Mouse (Mus musculus) MEL (cell line): ENCODE data around the gene Cpne2. TPM values are rescaled to one million over a fixed set of nuclear protein-coding genes. Genes with fewer than 3 reads are reported as not detected.

ENCODE experiments used
- DNase-seq: peaks from one replicate; pipeline ENCODE4 v3.0.0; 2011; ENCODE audit warnings: low read depth, low spot score
- H3K27ac ChIP-seq: 2 replicates; pipeline ENCODE4 v1.5.1; 2012; ENCODE audit warnings: low read depth, mild to moderate bottlenecking, control low read depth, low read length, moderate library complexity; ENCODE audit not compliant: control insufficient read depth
- H3K27me3 ChIP-seq, 2 experiments: fragments of 150-350 bp in 1 of 2; sonication (generic) in 1 of 2; 2 replicates each; pipeline ENCODE4 v1.6.1; 2012; ENCODE audit warnings: low read length in 2 of 2, mild to moderate bottlenecking in 2 of 2, improper control_type of control experiment in 1 of 2, moderate library complexity in 1 of 2; ENCODE audit not compliant: insufficient read depth in 2 of 2, control insufficient read depth in 1 of 2
- H3K36me3 ChIP-seq, 2 experiments: 2 replicates each; pipeline ENCODE4 v1.6.1; 2012 to 2014; ENCODE audit warnings: low read length in 2 of 2, improper control_type of control experiment in 1 of 2, inconsistent platforms in 1 of 2, mild to moderate bottlenecking in 1 of 2; ENCODE audit not compliant: insufficient read depth in 2 of 2, control insufficient read depth in 1 of 2
- H3K4me1 ChIP-seq, 2 experiments: fragments of 150-350 bp in 1 of 2; sonication (generic) in 1 of 2; 2 replicates each; pipeline ENCODE4 v1.6.1; 2012; ENCODE audit warnings: low read length in 2 of 2, improper control_type of control experiment in 1 of 2, mild to moderate bottlenecking in 1 of 2; ENCODE audit not compliant: insufficient read depth in 2 of 2, control insufficient read depth in 1 of 2
- H3K4me3 ChIP-seq, 2 experiments: fragments of 150-350 bp in 1 of 2; sonication (generic) in 1 of 2; 2 replicates each; pipeline ENCODE4 v1.5.1; 2012; ENCODE audit warnings: low read depth in 2 of 2, low read length in 2 of 2, mild to moderate bottlenecking in 2 of 2, moderate library complexity in 2 of 2, control low read depth in 1 of 2, improper control_type of control experiment in 1 of 2; ENCODE audit not compliant: control insufficient read depth in 1 of 2, insufficient read depth in 1 of 2
- H3K79me2 ChIP-seq: 2 replicates; pipeline ENCODE4 v1.6.1; 2012; ENCODE audit warnings: mild to moderate bottlenecking, low read length, moderate library complexity; ENCODE audit not compliant: control insufficient read depth, poor library complexity, insufficient read depth
- H3K9ac ChIP-seq: 2 replicates; pipeline ENCODE4 v1.6.1; 2012; ENCODE audit warnings: low read depth, mild to moderate bottlenecking, control low read depth, low read length, moderate library complexity; ENCODE audit not compliant: control insufficient read depth, poor library complexity, severe bottlenecking
- H3K9me3 ChIP-seq: fragments of 150-350 bp; sonication (generic); replicated peaks from 2 replicates; pipeline ENCODE4 v1.6.1; 2012; ENCODE audit warnings: mild to moderate bottlenecking, low read length, improper control_type of control experiment, moderate library complexity; ENCODE audit not compliant: insufficient read depth
- BHLHE40 ChIP-seq: IDR thresholded peaks from 2 replicates; pipeline ENCODE4 v1.6.1; 2012; ENCODE audit warnings: low read depth, mild to moderate bottlenecking, inconsistent platforms, low read length, improper control_type of control experiment, borderline replicate concordance
- CHD1 ChIP-seq: IDR thresholded peaks from 2 replicates; pipeline ENCODE4 v1.6.1; 2012; ENCODE audit warnings: low read depth, mild to moderate bottlenecking, inconsistent platforms, low read length, improper control_type of control experiment
- CTCF ChIP-seq, 3 experiments: IDR thresholded peaks in 2 of 3; conservative IDR thresholded peaks in 1 of 3; 2 replicates each; pipeline ENCODE4 v1.5.1; 2011 to 2012; ENCODE audit warnings: low read length in 3 of 3, low read depth in 2 of 3, mild to moderate bottlenecking in 2 of 3, improper control_type of control experiment in 1 of 3, inconsistent platforms in 1 of 3, mixed read lengths in 1 of 3, moderate library complexity in 1 of 3; ENCODE audit not compliant: control insufficient read depth in 1 of 3, insufficient read depth in 1 of 3, poor library complexity in 1 of 3, severe bottlenecking in 1 of 3
- E2F4 ChIP-seq: IDR thresholded peaks from 2 replicates; pipeline ENCODE4 v1.6.1; 2011; ENCODE audit warnings: low read depth, low read length, improper control_type of control experiment, borderline replicate concordance
- ELF1 ChIP-seq: IDR thresholded peaks from 2 replicates; pipeline ENCODE4 v1.6.1; 2014; ENCODE audit warnings: low read depth, mild to moderate bottlenecking, inconsistent platforms, low read length, improper control_type of control experiment, moderate library complexity
- EP300 ChIP-seq, 2 experiments: IDR thresholded peaks; 2 replicates each; pipeline ENCODE4 v1.6.1; 2011; ENCODE audit warnings: improper control_type of control experiment in 2 of 2, low read length in 2 of 2, low read depth in 1 of 2, mild to moderate bottlenecking in 1 of 2
- ETS1 ChIP-seq: IDR thresholded peaks from 2 replicates; pipeline ENCODE4 v1.6.1; 2012; ENCODE audit warnings: low read depth, mild to moderate bottlenecking, inconsistent platforms, low read length, improper control_type of control experiment, moderate library complexity
- HCFC1 ChIP-seq: IDR thresholded peaks from 2 replicates; pipeline ENCODE4 v1.6.1; 2012; ENCODE audit warnings: low read depth, mild to moderate bottlenecking, inconsistent platforms, low read length, improper control_type of control experiment, moderate library complexity
- JUND ChIP-seq: IDR thresholded peaks from 2 replicates; pipeline ENCODE4 v1.6.1; 2011; ENCODE audit warnings: low read depth, mild to moderate bottlenecking, improper control_type of control experiment, low read length
- KAT2A ChIP-seq: conservative IDR thresholded peaks from 2 replicates; pipeline ENCODE4 v1.6.1; 2012; ENCODE audit warnings: low read depth, low read length, improper control_type of control experiment, inconsistent platforms
- MAFK ChIP-seq: IDR thresholded peaks from 2 replicates; pipeline ENCODE4 v1.6.1; 2011; ENCODE audit warnings: low read depth, mild to moderate bottlenecking, low read length, improper control_type of control experiment, borderline replicate concordance
- MAX ChIP-seq: IDR thresholded peaks from 2 replicates; pipeline ENCODE4 v1.6.1; 2011; ENCODE audit warnings: low read length, improper control_type of control experiment
- MAZ ChIP-seq: IDR thresholded peaks from 2 replicates; pipeline ENCODE4 v1.6.1; 2012; ENCODE audit warnings: low read depth, mild to moderate bottlenecking, inconsistent platforms, low read length, improper control_type of control experiment
- MXI1 ChIP-seq: IDR thresholded peaks from 2 replicates; pipeline ENCODE4 v1.6.1; 2011; ENCODE audit warnings: mild to moderate bottlenecking, low read depth, low read length, improper control_type of control experiment
- NELFE ChIP-seq: IDR thresholded peaks from 2 replicates; pipeline ENCODE4 v1.6.1; 2011; ENCODE audit warnings: low read depth, low read length, improper control_type of control experiment
- NRF1 ChIP-seq: IDR thresholded peaks from 2 replicates; pipeline ENCODE4 v1.6.1; 2014; ENCODE audit warnings: low read depth, mild to moderate bottlenecking, inconsistent platforms, low read length, improper control_type of control experiment, moderate library complexity; ENCODE audit not compliant: poor library complexity, insufficient read depth, severe bottlenecking
- POLR2A ChIP-seq, 2 experiments: IDR thresholded peaks; 2 replicates each; pipeline ENCODE4 v1.6.1; 2011 to 2012; ENCODE audit warnings: low read length in 2 of 2, mild to moderate bottlenecking in 2 of 2, control low read depth in 1 of 2, improper control_type of control experiment in 1 of 2, low read depth in 1 of 2, moderate library complexity in 1 of 2; ENCODE audit not compliant: control insufficient read depth in 1 of 2, insufficient read depth in 1 of 2, poor library complexity in 1 of 2
- POLR2AphosphoS5 ChIP-seq: IDR thresholded peaks from 2 replicates; pipeline ENCODE4 v1.6.1; 2012; ENCODE audit warnings: low read depth, borderline replicate concordance, mild to moderate bottlenecking, inconsistent platforms, low read length, moderate library complexity, mixed read lengths
- RCOR1 ChIP-seq: IDR thresholded peaks from 2 replicates; pipeline ENCODE4 v1.6.1; 2012; ENCODE audit warnings: low read depth, mild to moderate bottlenecking, inconsistent platforms, low read length, improper control_type of control experiment
- SIN3A ChIP-seq: IDR thresholded peaks from 2 replicates; pipeline ENCODE4 v1.6.1; 2012; ENCODE audit warnings: low read length, improper control_type of control experiment, inconsistent platforms
- TAL1 ChIP-seq: IDR thresholded peaks from 2 replicates; pipeline ENCODE4 v1.6.1; 2012; ENCODE audit warnings: mild to moderate bottlenecking, inconsistent platforms, low read length, moderate library complexity, mixed read lengths
- TCF12 ChIP-seq: IDR thresholded peaks from 2 replicates; pipeline ENCODE4 v1.6.1; 2014; ENCODE audit warnings: low read depth, mild to moderate bottlenecking, inconsistent platforms, low read length, improper control_type of control experiment, moderate library complexity
- UBTF ChIP-seq: IDR thresholded peaks from 2 replicates; pipeline ENCODE4 v1.6.1; 2012; ENCODE audit warnings: low read depth, mild to moderate bottlenecking, inconsistent platforms, low read length, improper control_type of control experiment, moderate library complexity, borderline replicate concordance; ENCODE audit not compliant: insufficient read depth
- USF2 ChIP-seq, 2 experiments: IDR thresholded peaks; 2 replicates each; pipeline ENCODE4 v1.6.1; 2011 to 2012; ENCODE audit warnings: improper control_type of control experiment in 2 of 2, low read length in 2 of 2, borderline replicate concordance in 1 of 2, inconsistent platforms in 1 of 2, low read depth in 1 of 2, mild to moderate bottlenecking in 1 of 2; ENCODE audit not compliant: insufficient read depth in 1 of 2
- ZC3H11A ChIP-seq: IDR thresholded peaks from 2 replicates; pipeline ENCODE4 v1.6.1; 2012; ENCODE audit warnings: low read depth, mild to moderate bottlenecking, inconsistent platforms, low read length, improper control_type of control experiment
- ZKSCAN1 ChIP-seq: IDR thresholded peaks from 2 replicates; pipeline ENCODE4 v1.6.1; 2012; ENCODE audit warnings: low read depth, mild to moderate bottlenecking, inconsistent platforms, low read length, improper control_type of control experiment, moderate library complexity
- ZMIZ1 ChIP-seq: IDR thresholded peaks from 2 replicates; pipeline ENCODE4 v1.6.1; 2012; ENCODE audit warnings: low read depth, mild to moderate bottlenecking, inconsistent platforms, low read length, improper control_type of control experiment, moderate library complexity
- ZNF384 ChIP-seq: IDR thresholded peaks from 2 replicates; pipeline ENCODE4 v1.6.1; 2012; ENCODE audit warnings: low read depth, mild to moderate bottlenecking, inconsistent platforms, low read length, improper control_type of control experiment
- polyA plus RNA-seq, 2 experiments: library from polyadenylated mRNA; stranded (reverse) in 1 of 2; unstranded in 1 of 2; fragments of >175 nt in 1 of 2; fragments of >200 nt in 1 of 2; gene quantifications; 2 replicates each; pipeline versions ENCODE4 v1.2.1 to v1.2.4; 2012; ENCODE audit warnings: low replicate concordance in 2 of 2, low read depth in 1 of 2; ENCODE audit not compliant: insufficient read length in 2 of 2, insufficient read depth in 1 of 2, missing spikeins in 1 of 2
- total RNA-seq: library from RNA; depleted of rRNA; stranded (reverse); fragments of 300-350 nt; gene quantifications from 2 replicates; pipeline ENCODE4 v1.2.3, GENCODE M21; 2012; rRNA removed

Gene Cpne2
- total RNA-seq (15.7 and 19.1 TPM in 2 replicates), polyA plus RNA-seq (10 to 100 TPM in 1 of 2 experiments, not detected in 1; 29.7 TPM)

- H3K79me2 ChIP-seq: no peaks in the 10 kb centered on the region; the same call in 1 of the 2 replicates
- H3K4me1 ChIP-seq: peaks cover 6 to 17% of the 10 kb centered on the region in 2 experiments; a peak in 3 of 4 replicates
- H3K4me3 ChIP-seq: peak within 1 kb of the TSS; percentile 59 to 80
- peak within 1 kb of the TSS; percentile 84 for H3K9ac ChIP-seq
- TF ChIP-seq KAT2A (no peak; the same call in 1 of the 2 replicates), MAX (no peak), MXI1 (no peak), MAZ (peak; percentile 59; the same call in 1 of the 2 replicates), UBTF (peak; percentile 87), NELFE (peak; percentile 49), POLR2AphosphoS5 (no peak), NRF1 (no peak), ZMIZ1 (no peak), JUND (no peak), TCF12 (no peak), CTCF (IDR thresholded peaks at IDR 0.05 in 2 of 3, conservative IDR thresholded peaks at IDR 0.05 in 1 of 3; ENCODE audit: control insufficient read depth in 1 of 3, insufficient read depth in 1 of 3, low read depth in 2 of 3, low read length in 3 of 3, poor library complexity in 1 of 3, severe bottlenecking in 1 of 3) (peak in 2 of 3 experiments; percentile 40 to 64; a peak in 3 of 6 replicates), ZC3H11A (no peak), ETS1 (no peak), ZKSCAN1 (no peak), SIN3A (peak; percentile 9; the same call in 1 of the 2 replicates), ZNF384 (no peak), ELF1 (peak; percentile 68), CHD1 (no peak), HCFC1 (no peak), MAFK (no peak), EP300 (IDR thresholded peaks at IDR 0.05; ENCODE audit: low read depth in 1 of 2, low read length in 2 of 2) (no peak), POLR2A (IDR thresholded peaks at IDR 0.05; ENCODE audit: control insufficient read depth in 1 of 2, insufficient read depth in 1 of 2, low read depth in 1 of 2, low read length in 2 of 2, poor library complexity in 1 of 2) (peak in 1 of 2 experiments; percentile 37; a peak in 1 of 4 replicates), USF2 (IDR thresholded peaks at IDR 0.05; ENCODE audit: borderline replicate concordance in 1 of 2, insufficient read depth in 1 of 2, low read depth in 1 of 2, low read length in 2 of 2) (no peak), RCOR1 (no peak), BHLHE40 (no peak), TAL1 (no peak), E2F4 (no peak)
- H3K9me3 ChIP-seq: no peaks in the 10 kb centered on the region
- H3K27me3 ChIP-seq: no peaks in the 10 kb centered on the region
- H3K36me3 ChIP-seq: peaks cover 0 to 4% of the 10 kb centered on the region in 2 experiments; a peak in 1 of 4 replicates
- DNase-seq: peak; percentile 70
- H3K27ac ChIP-seq: no peak within 1 kb of the TSS
Observed at GRCm38 (mm10) chr8:94532873-94533671, at the start of gene Cpne2. Gene Cpne2 (plus strand): TSS chr8:94532990.
